Comparison of ENCODE assay signal across 26 mouse cellular contexts in genomic region chr2:38288226-38288625, GRCm38 (mm10). TPM values are rescaled to one million over a fixed set of nuclear protein-coding genes. Genes with fewer than 3 reads are reported as not detected.
A peak's percentile ranks its signal among the peaks of the same experiment; 100 is the strongest.
DNase-seq lines count a peak whose midpoint lies in the region; ATAC-seq and TF ChIP-seq lines count a peak whose summit lies in the region.
"Had no signal": no experiment of that assay in that cellular context is flagged by ENCODE, and none has a peak within 500 bp of the region (broad histone marks: within the 10 kb centered on the region; RNA-seq: fewer than 3 reads in every experiment).

No protein-coding gene starts in this region.

- 0 out of 2 replicates have a peak overlapping the region, but pooled peaks have one; percentile 81 for H3K4me2 ChIP-seq in limb, embryonic 12.5 days
- no peak overlapping the region for H3K4me2 ChIP-seq in liver, embryonic 15.5 days
- no peak overlapping the region for H3K4me2 ChIP-seq in heart, embryonic 12.5 days

- DNase-seq in limb, embryonic 10.5 days (ENCODE audit: low spot score), result no peak
- peak; percentile 17 for DNase-seq in ES-E14 (ENCODE audit: low read depth, low spot score)
- peak; percentile 17 for DNase-seq in c-Kit-positive CD71-positive TER-119-positive erythroid progenitor cells, embryonic 14.5 days (ENCODE audit: low spot score)
- DNase-seq: adrenal gland, adult 8-10 months; cerebellum, adult 18-20 months; cerebellum, postnatal 36 days; embryo, embryonic 11 days; gastrocnemius, postnatal 36 days; kidney, adult 8-10 months; right cerebral cortex, adult 18-20 months; right cerebral cortex, postnatal 4 days had no signal

- no peaks in the 10 kb centered on the region for H3K27me3 ChIP-seq in limb, embryonic 12.5 days
- no peaks in the 10 kb centered on the region for H3K27me3 ChIP-seq in limb, embryonic 10.5 days (ENCODE audit: low read depth, poor library complexity, severe bottlenecking)
- H3K27me3 ChIP-seq in liver, embryonic 15.5 days, result no peaks in the 10 kb centered on the region
- H3K27me3 ChIP-seq in heart, embryonic 12.5 days (replicated peaks), result no peaks in the 10 kb centered on the region
- H3K27me3 ChIP-seq: embryonic facial prominence, embryonic 15.5 days; intestine, embryonic 15.5 days; neural tube, embryonic 15.5 days; Patski had no signal

- H3K4me3 ChIP-seq in limb, embryonic 12.5 days (replicated peaks), result no peak overlapping the region
- H3K4me3 ChIP-seq in limb, embryonic 10.5 days, result no peak overlapping the region
- no peak overlapping the region; a peak in 1 of 4 replicates for H3K4me3 ChIP-seq in ES-E14 (ENCODE audit: insufficient read depth in 1 of 2, low read depth in 1 of 2, low read length in 2 of 2, poor library complexity in 1 of 2, severe bottlenecking in 1 of 2)
- no peak overlapping the region for H3K4me3 ChIP-seq in liver, embryonic 15.5 days (replicated peaks)
- no peak overlapping the region for H3K4me3 ChIP-seq in heart, embryonic 12.5 days

- no peak overlapping the region for H3K27ac ChIP-seq in limb, embryonic 12.5 days
- no peak overlapping the region for H3K27ac ChIP-seq in limb, embryonic 10.5 days
- no peak overlapping the region for H3K27ac ChIP-seq in ES-E14 (ENCODE audit: insufficient read depth, low read depth, low read length, poor library complexity, severe bottlenecking)
- H3K27ac ChIP-seq in liver, embryonic 15.5 days (replicated peaks), result no peak overlapping the region
- no peak overlapping the region for H3K27ac ChIP-seq in heart, embryonic 12.5 days (ENCODE audit: poor library complexity, severe bottlenecking)
- H3K27ac ChIP-seq: embryonic facial prominence, embryonic 15.5 days; hindbrain, embryonic 15.5 days; intestine, embryonic 15.5 days; neural tube, embryonic 15.5 days had no signal

- in situ Hi-C loops in ES-E14 (cut with MboI; ENCODE audit: low sequenced_read_pairs in 2 of 2, unreplicated experiment in 2 of 2), result no loop called here

- H3K9ac ChIP-seq in limb, embryonic 12.5 days (replicated peaks), result no peak overlapping the region
- H3K9ac ChIP-seq in ES-E14 (ENCODE audit: insufficient read depth, low read depth, low read length, poor library complexity, severe bottlenecking), result no peak overlapping the region
- 0 out of 2 replicates have a peak overlapping the region, but pooled peaks have one; percentile 89 for H3K9ac ChIP-seq in liver, embryonic 15.5 days
- no peak overlapping the region for H3K9ac ChIP-seq in heart, embryonic 12.5 days
- H3K9ac ChIP-seq: hindbrain, embryonic 15.5 days; intestine, embryonic 15.5 days had no signal

- H3K9me3 ChIP-seq in limb, embryonic 12.5 days, result no peaks in the 10 kb centered on the region
- no peaks in the 10 kb centered on the region for H3K9me3 ChIP-seq in limb, embryonic 10.5 days (replicated peaks)
- H3K9me3 ChIP-seq in ES-E14 (ENCODE audit: control insufficient read depth, insufficient read depth, low read depth, low read length), result no peaks in the 10 kb centered on the region
- no peaks in the 10 kb centered on the region for H3K9me3 ChIP-seq in liver, embryonic 15.5 days (replicated peaks)
- H3K9me3 ChIP-seq in heart, embryonic 12.5 days (replicated peaks), result no peaks in the 10 kb centered on the region
- H3K9me3 ChIP-seq: embryonic facial prominence, embryonic 15.5 days; heart, embryonic 10.5 days; hindbrain, embryonic 15.5 days; intestine, embryonic 15.5 days; neural tube, embryonic 15.5 days had no signal

- H3K4me1 ChIP-seq in limb, embryonic 12.5 days (replicated peaks), result peaks cover 16% of the 10 kb centered on the region
- peaks cover 33% of the 10 kb centered on the region for H3K4me1 ChIP-seq in limb, embryonic 10.5 days
- H3K4me1 ChIP-seq in ES-E14 (ENCODE audit: control insufficient read depth in 2 of 2, insufficient read depth in 2 of 2, low read length in 2 of 2, poor library complexity in 1 of 2), result peaks cover 2% of the 10 kb centered on the region in 2 experiments; a peak in 3 of 4 replicates
- peaks cover 39% of the 10 kb centered on the region for H3K4me1 ChIP-seq in liver, embryonic 15.5 days (replicated peaks)
- H3K4me1 ChIP-seq in heart, embryonic 12.5 days (replicated peaks), result peaks cover 18% of the 10 kb centered on the region

- no peaks in the 10 kb centered on the region for H3K36me3 ChIP-seq in limb, embryonic 12.5 days
- H3K36me3 ChIP-seq in limb, embryonic 10.5 days, result no peaks in the 10 kb centered on the region
- no peaks in the 10 kb centered on the region for H3K36me3 ChIP-seq in ES-E14 (ENCODE audit: control insufficient read depth, insufficient read depth, low read length, poor library complexity, severe bottlenecking)
- H3K36me3 ChIP-seq in liver, embryonic 15.5 days (replicated peaks), result no peaks in the 10 kb centered on the region
- no peaks in the 10 kb centered on the region for H3K36me3 ChIP-seq in heart, embryonic 12.5 days
- H3K36me3 ChIP-seq: embryonic facial prominence, embryonic 15.5 days; heart, embryonic 10.5 days; hindbrain, embryonic 15.5 days; intestine, embryonic 15.5 days; neural tube, embryonic 15.5 days had no signal

- ATAC-seq in limb, embryonic 12.5 days (ENCODE audit: insufficient number of reproducible peaks, insufficient read depth, low FRiP score, low TSS enrichment, low read depth), result no peak
- ATAC-seq in liver, embryonic 15.5 days (ENCODE audit: insufficient read depth), result no peak
- no peak for ATAC-seq in inflammation-experienced regulatory T-cells, adult 6 months
- no peak for ATAC-seq in heart, embryonic 12.5 days (ENCODE audit: insufficient number of reproducible peaks, low FRiP score)
- ATAC-seq: lung, postnatal 0 days; Patski had no signal

- 30% methylated on average over 2 of the region's 2 CpGs for WGBS in limb, embryonic 12.5 days
- 39% methylated on average over 2 of the region's 2 CpGs for WGBS in limb, embryonic 10.5 days
- WGBS in liver, embryonic 15.5 days (ENCODE audit: insufficient replicate concordance), result 52% methylated on average over 2 of the region's 2 CpGs
- 54% methylated on average over 2 of the region's 2 CpGs for WGBS in heart, embryonic 12.5 days

TF ChIP-seq in ES-E14, 5 proteins besides CTCF, POLR2A, EP300 and RAD21:
- no peak for TF ChIP-seq MAFK (IDR thresholded peaks at IDR 0.05; ENCODE audit: insufficient read depth, low read depth, low read length)
- TF ChIP-seq ZC3H11A (IDR thresholded peaks at IDR 0.05; ENCODE audit: borderline replicate concordance, low read depth, low read length), result no peak
- TF ChIP-seq HCFC1 (IDR thresholded peaks at IDR 0.05; ENCODE audit: borderline replicate concordance, insufficient read depth, low read length), result no peak
- TF ChIP-seq CHD2 (IDR thresholded peaks at IDR 0.05; ENCODE audit: low read depth, low read length), result no peak
- no peak for TF ChIP-seq ZNF384 (IDR thresholded peaks at IDR 0.05; ENCODE audit: low read depth, low read length)
TF ChIP-seq in ES-E14: peak in this region for 0.

RNA-seq across cellular contexts. Expression of gene Dennd1a, which starts 1.0 kb away (rescaled TPM):
- 22.6 and 24.9 TPM in 2 replicates for polyA plus RNA-seq in limb, embryonic 12.5 days (2016; fragmentation: Nextera tagmentation; extraction: Ambion mirVana)
- 18.3 and 19.5 TPM in 2 replicates for polyA plus RNA-seq in limb, embryonic 10.5 days (2016; fragmentation: Nextera tagmentation; extraction: Ambion mirVana)
- total RNA-seq in ES-E14 (2012; rRNA removed), result 6.5 and 7.5 TPM in 2 replicates
- polyA plus RNA-seq in liver, embryonic 15.5 days (2015; fragmentation: Nextera tagmentation; extraction: Ambion mirVana), result 9.4 and 9.9 TPM in 2 replicates
- 10 to 100 TPM in 2 of 3 experiments, 1 to 10 TPM in 1; 9.3 to 16.0 (median 14.6) TPM for polyA plus RNA-seq in inflammation-experienced regulatory T-cells, adult 6 months (2017; shearing (Covaris generic))
- 14.8 and 15.8 TPM in 2 replicates for polyA plus RNA-seq in heart, embryonic 12.5 days (2016; fragmentation: Nextera tagmentation; extraction: Ambion mirVana)

RNA-seq across cellular contexts. Expression of gene Lhx2, which starts 50.9 kb away (rescaled TPM):
- 36.9 and 42.7 TPM in 2 replicates for polyA plus RNA-seq in limb, embryonic 12.5 days (2016; fragmentation: Nextera tagmentation; extraction: Ambion mirVana)
- polyA plus RNA-seq in limb, embryonic 10.5 days (2016; fragmentation: Nextera tagmentation; extraction: Ambion mirVana), result 33.7 and 48.4 TPM in 2 replicates
- 0.32 and 0.36 TPM in 2 replicates for total RNA-seq in ES-E14 (2012; rRNA removed)
- 1.5 and 1.9 TPM in 2 replicates for polyA plus RNA-seq in liver, embryonic 15.5 days (2015; fragmentation: Nextera tagmentation; extraction: Ambion mirVana)
- under 1 TPM in 1 of 3 experiments, not detected in 2; 0.13 TPM for polyA plus RNA-seq in inflammation-experienced regulatory T-cells, adult 6 months (2017; shearing (Covaris generic))
- 0.36 and 0.70 TPM in 2 replicates for polyA plus RNA-seq in heart, embryonic 12.5 days (2016; fragmentation: Nextera tagmentation; extraction: Ambion mirVana)
- total RNA-seq: adrenal gland, adult 8-10 months; gastrocnemius, postnatal 36 days; hematopoietic stem cell, adult 5-6 weeks had no signal
- polyA plus RNA-seq: activated CD4-positive, CD25-positive, alpha-beta regulatory T cell, adult 4 months; heart, postnatal 0 days; lung, postnatal 0 days; stomach, embryonic 14.5 days had no signal

Comparison
In these comparisons a context has a peak if more than half of its experiments do, and no peak if none do; other contexts are left out.
1. RNA of gene Lhx2, which starts 50.9 kb away (polyA plus RNA-seq): 36.9 to 42.7 TPM in limb, embryonic 12.5 days and 33.7 to 48.4 TPM in limb, embryonic 10.5 days; 1.5 to 1.9 TPM in liver, embryonic 15.5 days, 0.36 to 0.70 TPM in heart, embryonic 12.5 days and 0.13 TPM in inflammation-experienced regulatory T-cells, adult 6 months; every median in the first group is over 10 times any median in the second.